Mouse (Mus musculus): ENCODE results near the gene Gm13698.
"Not testable (repeated sequence)": the region's sequence is repeated elsewhere in the genome, so short reads cannot be mapped to it uniquely, and the experiment has no call there.

Gm13698 gene

GRCm38 (mm10) chr2:83955393-83955792 is at the start of gene Gm13698:
TSS of gene Gm13698 (plus strand) at chr2:83955693.
- not testable (repeated sequence) for DNase-seq (ENCODE audit: low read depth, low spot score)

- no peak for DNase-seq (ENCODE audit: low read depth, low spot score)
These were observed 25.9 kb upstream of the Gm13698 start for GRCm38 (mm10) chr2:83929478-83930088.

- no peak for DNase-seq (ENCODE audit: low read depth, low spot score)
These were observed 14.5 kb upstream of the Gm13698 start, which contains the start of gene Zswim2 for GRCm38 (mm10) chr2:83940931-83941361. TSS of gene Zswim2 (minus strand) at chr2:83941228.

- DNase-seq (ENCODE audit: low read depth, low spot score) = no peak
These were observed 14.1 kb upstream of the Gm13698 start for GRCm38 (mm10) chr2:83941378-83941777.

DNA sequence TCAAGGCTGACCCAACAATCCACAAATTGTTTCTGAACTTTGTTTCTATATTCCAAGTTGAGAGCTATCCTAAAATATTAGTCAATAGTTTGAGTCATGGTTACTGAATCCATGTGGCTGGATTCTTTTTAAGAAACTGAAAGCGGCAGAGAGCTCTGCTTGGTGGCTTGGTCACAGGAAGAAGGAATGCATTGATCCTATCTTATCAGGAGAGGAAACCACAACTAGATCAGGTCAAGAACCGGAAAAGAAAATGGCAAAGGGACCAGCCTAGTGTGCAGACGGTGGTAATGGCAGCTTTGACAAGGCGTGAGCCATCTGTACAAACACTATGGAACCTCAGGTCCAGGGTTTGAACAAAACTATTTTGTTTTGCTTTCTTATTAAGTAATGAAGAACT is 13.7 kb upstream of the Gm13698 start:
- DNase-seq (ENCODE audit: low read depth, low spot score) = no peak

DNA sequence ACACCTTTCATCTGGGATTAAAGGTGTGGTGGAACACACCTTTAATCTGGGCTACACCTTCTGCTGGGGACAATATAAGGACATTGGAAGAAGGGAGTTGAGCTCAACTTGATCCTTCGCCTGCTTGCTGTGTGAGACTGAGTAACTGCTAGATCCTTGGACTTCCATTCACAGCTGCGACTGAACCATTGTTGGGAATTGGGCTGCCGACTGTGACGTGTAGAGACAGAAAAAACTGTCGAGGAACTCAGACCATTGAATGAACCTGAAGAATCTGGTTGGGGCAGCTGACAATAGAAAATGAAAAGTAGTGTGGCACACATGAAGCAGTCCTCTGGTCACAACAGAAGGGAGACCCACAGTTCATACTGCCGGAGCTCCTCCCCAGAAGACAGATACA is 5.7 kb downstream of the Gm13698 start, which contains the start of gene Gm13693:
Gene Gm13693 (plus strand): TSS at position 301 of the 400 bp plus-strand sequence.
- DNase-seq (ENCODE audit: low read depth, low spot score) = not testable (repeated sequence)

GRCm38 (mm10) chr2:83967013-83967412 is 11.5 kb downstream of the Gm13698 start, which contains the start of gene Gm13695:
TSS of gene Gm13695 (plus strand) at chr2:83967313.
- not testable (repeated sequence) for DNase-seq (ENCODE audit: low read depth, low spot score)

DNA sequence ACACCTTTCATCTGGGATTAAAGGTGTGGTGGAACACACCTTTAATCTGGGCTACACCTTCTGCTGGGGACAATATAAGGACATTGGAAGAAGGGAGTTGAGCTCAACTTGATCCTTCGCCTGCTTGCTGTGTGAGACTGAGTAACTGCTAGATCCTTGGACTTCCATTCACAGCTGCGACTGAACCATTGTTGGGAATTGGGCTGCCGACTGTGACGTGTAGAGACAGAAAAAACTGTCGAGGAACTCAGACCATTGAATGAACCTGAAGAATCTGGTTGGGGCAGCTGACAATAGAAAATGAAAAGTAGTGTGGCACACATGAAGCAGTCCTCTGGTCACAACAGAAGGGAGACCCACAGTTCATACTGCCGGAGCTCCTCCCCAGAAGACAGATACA is 17.3 kb downstream of the Gm13698 start, which contains the start of gene Gm13696:
Gene Gm13696 (plus strand): TSS at position 301 of the 400 bp plus-strand sequence.
- DNase-seq (ENCODE audit: low read depth, low spot score) = not testable (repeated sequence)

DNA sequence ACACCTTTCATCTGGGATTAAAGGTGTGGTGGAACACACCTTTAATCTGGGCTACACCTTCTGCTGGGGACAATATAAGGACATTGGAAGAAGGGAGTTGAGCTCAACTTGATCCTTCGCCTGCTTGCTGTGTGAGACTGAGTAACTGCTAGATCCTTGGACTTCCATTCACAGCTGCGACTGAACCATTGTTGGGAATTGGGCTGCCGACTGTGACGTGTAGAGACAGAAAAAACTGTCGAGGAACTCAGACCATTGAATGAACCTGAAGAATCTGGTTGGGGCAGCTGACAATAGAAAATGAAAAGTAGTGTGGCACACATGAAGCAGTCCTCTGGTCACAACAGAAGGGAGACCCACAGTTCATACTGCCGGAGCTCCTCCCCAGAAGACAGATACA is 23.1 kb downstream of the Gm13698 start, which contains the start of gene Gm13694:
Gene Gm13694 (plus strand): TSS at position 301 of the 400 bp plus-strand sequence.
- not testable (repeated sequence) for DNase-seq (ENCODE audit: low read depth, low spot score)

DNA sequence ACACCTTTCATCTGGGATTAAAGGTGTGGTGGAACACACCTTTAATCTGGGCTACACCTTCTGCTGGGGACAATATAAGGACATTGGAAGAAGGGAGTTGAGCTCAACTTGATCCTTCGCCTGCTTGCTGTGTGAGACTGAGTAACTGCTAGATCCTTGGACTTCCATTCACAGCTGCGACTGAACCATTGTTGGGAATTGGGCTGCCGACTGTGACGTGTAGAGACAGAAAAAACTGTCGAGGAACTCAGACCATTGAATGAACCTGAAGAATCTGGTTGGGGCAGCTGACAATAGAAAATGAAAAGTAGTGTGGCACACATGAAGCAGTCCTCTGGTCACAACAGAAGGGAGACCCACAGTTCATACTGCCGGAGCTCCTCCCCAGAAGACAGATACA is 28.9 kb downstream of the Gm13698 start, which contains the start of gene Gm13697:
Gene Gm13697 (plus strand): TSS at position 301 of the 400 bp plus-strand sequence.
- DNase-seq (ENCODE audit: low read depth, low spot score) = not testable (repeated sequence)

DNA sequence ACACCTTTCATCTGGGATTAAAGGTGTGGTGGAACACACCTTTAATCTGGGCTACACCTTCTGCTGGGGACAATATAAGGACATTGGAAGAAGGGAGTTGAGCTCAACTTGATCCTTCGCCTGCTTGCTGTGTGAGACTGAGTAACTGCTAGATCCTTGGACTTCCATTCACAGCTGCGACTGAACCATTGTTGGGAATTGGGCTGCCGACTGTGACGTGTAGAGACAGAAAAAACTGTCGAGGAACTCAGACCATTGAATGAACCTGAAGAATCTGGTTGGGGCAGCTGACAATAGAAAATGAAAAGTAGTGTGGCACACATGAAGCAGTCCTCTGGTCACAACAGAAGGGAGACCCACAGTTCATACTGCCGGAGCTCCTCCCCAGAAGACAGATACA is 34.8 kb downstream of the Gm13698 start, which contains the start of gene Gm13691:
Gene Gm13691 (plus strand): TSS at position 301 of the 400 bp plus-strand sequence.
- DNase-seq (ENCODE audit: low read depth, low spot score) = not testable (repeated sequence)

DNA sequence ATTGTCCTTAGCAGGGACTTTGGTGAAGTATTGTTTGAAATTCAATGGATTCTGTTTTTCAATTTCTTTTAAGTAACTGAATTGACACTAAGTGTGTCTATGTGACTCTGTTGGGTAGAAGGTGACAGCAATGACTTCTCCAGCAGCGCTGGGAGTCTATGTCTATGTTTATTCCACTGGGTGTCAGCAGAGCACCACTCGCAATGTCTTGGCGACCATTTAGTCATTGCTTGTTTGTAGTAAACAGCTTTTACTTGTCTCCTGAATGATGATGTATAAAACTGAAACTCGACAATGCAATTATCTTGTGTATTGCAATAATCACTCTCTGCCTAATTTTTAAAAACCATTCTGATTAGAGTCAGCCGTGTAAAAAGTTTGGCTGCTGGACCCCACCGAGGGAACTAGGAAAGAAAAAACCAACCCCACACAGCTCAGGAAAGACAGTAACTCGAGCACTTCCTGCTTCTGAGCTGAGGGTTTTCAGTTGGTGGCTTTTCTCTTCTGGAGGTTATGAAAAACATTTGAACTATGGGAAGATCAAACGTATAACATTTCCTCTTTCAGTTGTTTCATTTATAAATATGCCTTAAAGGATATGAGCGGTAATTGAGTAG is 38.3 kb downstream of the Gm13698 start:
- not testable (repeated sequence) for DNase-seq (ENCODE audit: low read depth, low spot score)

DNA sequence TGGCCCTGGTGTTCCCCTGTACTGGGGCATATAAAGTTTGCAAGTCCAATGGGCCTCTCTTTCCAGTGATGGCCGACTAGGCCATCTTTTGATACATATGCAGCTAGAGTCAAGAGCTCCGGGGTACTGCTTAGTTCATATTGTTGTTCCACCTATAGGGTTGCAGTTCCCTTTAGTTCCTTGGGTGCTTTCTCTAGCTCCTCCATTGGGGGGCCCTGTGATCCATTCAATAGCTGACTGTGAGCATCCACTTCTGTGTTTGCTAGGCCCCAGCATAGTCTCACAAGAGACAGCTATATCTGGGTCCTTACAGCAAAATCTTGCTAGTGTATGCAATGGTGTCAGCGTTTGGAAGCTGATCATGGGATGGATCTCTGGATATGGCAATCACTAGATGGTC is 39.0 kb downstream of the Gm13698 start:
- DNase-seq (ENCODE audit: low read depth, low spot score) = not testable (repeated sequence)

Data from c-Kit-negative CD71-positive TER-119-positive erythroid progenitor cells, embryonic 14.5 days (primary cell).